Mouse (Mus musculus) macrophage (primary cell): ENCODE measurements around the gene Zmat3. TPM values are rescaled to one million over a fixed set of nuclear protein-coding genes. Genes with fewer than 3 reads are reported as not detected.

Experiments used
- H3K27ac ChIP-seq: fragments of 350-480 bp; formaldehyde crosslinking; 2 replicates; pipeline ENCODE4 v1.9.0; 2021
- H3K36me3 ChIP-seq: fragments of 350-480 bp; formaldehyde crosslinking; 2 replicates; pipeline ENCODE4 v1.9.0; 2021; ENCODE audit errors: inconsistent target
- H3K4me3 ChIP-seq: fragments of 350-480 bp; formaldehyde crosslinking; 2 replicates; pipeline ENCODE4 v1.9.0; 2021; ENCODE audit errors: inconsistent target
- H3K79me2 ChIP-seq: fragments of 350-480 bp; formaldehyde crosslinking; 2 replicates; pipeline ENCODE4 v1.9.0; 2021; ENCODE audit errors: inconsistent target
- WGBS: methylation state at CpG from one replicate; pipeline ENCODE4 v1.1.7; 2026; ENCODE audit warnings: inconsistent platforms; ENCODE audit not compliant: missing documents; 5-methylcytosine and 5-hydroxymethylcytosine counted together
- polyA plus RNA-seq: library from polyadenylated mRNA; stranded (reverse); fragments of 250-400 nt; gene quantifications from 3 replicates; pipeline ENCODE4 v1.2.4, GENCODE M21; 2018; ENCODE audit warnings: inconsistent platforms

Zmat3 gene
- polyA plus RNA-seq, 1 experiment from 2014 or later = 10.9 TPM

DNA sequence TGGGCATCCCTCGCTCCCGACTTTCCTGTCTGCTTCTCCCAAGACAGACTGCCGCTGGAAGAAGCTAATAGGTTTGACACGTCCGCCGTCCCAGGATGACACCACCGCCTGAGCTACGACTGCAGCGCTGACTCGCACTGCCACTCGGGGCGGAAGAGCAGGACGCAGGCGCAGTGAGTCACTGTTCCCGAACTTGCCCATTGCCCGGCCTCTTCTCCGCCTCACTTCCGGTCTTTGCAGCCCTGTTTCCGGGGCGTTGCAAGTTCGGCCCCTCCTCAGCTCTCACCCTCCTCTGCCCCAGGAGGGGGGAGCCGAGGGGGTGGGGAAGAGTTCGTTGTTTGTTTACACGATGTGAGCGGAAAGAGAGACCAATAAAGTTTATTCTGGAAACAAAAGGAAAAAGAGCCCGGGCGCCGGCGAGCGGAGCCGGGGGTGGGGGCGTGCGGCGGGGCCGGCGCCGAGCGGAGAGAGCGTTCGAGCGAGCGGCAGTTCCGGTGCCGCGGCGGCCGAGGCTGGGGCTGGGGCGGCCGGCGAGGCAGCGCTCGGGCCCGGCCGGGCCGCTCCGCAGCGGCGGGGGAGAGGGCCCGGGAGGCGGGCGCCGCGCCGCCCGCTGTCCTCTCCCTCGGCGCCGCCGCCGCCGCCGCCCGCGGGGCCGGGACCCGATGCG is 31.1 kb upstream of the Zmat3 start:
- H3K79me2 ChIP-seq = peaks cover 44% of the 10 kb centered on the region
- H3K27ac ChIP-seq = peak overlapping the region; percentile 84
- H3K36me3 ChIP-seq = no peaks in the 10 kb centered on the region
- WGBS = under 1% methylated on average over 67 of the region's 77 CpGs
- H3K4me3 ChIP-seq = peak overlapping the region; percentile 69

DNA sequence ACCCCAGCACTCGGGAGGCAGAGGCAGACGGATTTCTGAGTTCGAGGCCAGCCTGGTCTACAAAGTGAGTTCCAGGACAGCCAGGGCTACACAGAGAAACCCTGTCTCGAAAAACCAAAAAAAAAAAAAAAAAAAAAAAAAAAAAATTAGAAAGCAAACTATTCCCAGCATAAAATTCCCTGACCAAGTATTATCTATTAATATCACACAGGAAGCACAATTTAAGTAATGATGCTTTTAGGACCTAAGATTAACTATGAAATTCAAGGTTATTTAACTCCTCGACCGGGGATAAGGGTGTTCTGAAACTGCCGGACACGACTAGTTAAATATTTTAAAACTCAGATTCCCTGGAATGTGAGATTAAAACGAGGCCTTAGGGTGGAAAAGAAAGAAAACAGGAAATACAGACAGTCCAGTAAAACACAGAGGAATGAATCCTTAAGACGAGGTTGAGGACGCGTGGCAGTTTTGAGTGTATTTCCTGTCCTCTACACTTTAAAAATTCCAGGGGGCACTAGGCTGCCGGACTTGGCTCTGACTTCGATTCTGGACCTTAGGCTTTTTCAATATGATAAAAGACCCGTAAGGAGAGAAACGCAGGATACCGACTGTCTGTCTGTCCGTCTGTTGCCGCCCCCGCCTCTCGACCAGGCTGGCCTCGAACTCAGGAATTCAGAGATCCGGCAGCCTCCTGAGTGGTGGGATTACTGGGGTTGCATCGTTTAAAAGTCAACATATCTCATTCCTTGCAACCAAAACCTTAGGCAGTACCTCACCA is 30.1 kb upstream of the Zmat3 start:
- H3K27ac ChIP-seq = peak overlapping the region; percentile 84
- H3K4me3 ChIP-seq = peak overlapping the region; percentile 69
- H3K36me3 ChIP-seq = no peaks in the 10 kb centered on the region
- H3K79me2 ChIP-seq = peaks cover 34% of the 10 kb centered on the region
- 12% methylated on average over 21 of the region's 24 CpGs for WGBS

DNA sequence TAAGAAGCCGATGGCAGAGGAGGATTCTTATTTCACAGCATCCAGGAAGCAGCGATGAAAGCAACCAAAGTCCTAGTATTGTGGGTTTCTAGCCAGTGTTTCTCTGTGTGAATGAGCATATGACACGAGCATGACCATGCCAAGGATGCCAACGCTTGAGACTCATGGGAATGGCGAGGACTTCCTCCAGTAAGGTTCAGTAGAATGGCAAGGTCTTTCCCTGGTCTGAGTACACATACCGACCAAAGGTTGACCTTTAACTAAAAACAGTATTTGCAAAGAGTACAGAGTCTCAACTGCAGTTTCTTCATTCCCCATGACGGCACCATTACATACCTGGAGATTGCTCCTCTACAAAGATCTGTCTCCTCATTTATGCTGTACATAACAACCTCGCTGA is 28.2 kb upstream of the Zmat3 start:
- Histone ChIP-seq H3K4me3 (no peak overlapping the region), H3K36me3 (no peaks in the 10 kb centered on the region), H3K27ac (no peak overlapping the region), H3K79me2 (peaks cover 14% of the 10 kb centered on the region)
- 95% methylated on average over 8 of the region's 8 CpGs for WGBS

DNA sequence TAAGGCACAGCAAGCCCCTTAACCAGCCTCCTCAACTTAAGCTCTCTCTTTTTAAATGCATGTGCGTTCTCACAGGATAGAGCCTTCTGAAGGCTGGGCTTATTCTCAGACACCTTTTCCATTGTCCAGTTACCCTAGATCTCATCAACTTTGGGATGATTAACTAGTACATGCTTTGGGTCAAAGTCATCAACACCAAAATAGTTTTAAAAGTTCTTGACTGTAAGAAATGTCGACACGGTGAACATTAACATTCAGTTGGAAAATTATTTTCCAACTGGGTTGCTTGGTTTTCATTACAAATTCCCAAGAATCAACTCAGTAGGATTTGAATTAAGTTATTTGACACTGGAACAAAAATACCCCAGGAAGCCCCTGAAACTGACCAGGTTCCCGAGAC is 27.0 kb upstream of the Zmat3 start:
- Histone ChIP-seq H3K4me3 (no peak overlapping the region), H3K36me3 (no peaks in the 10 kb centered on the region), H3K27ac (no peak overlapping the region), H3K79me2 (peaks cover 3% of the 10 kb centered on the region)
- 95% methylated on average over 4 of the region's 4 CpGs for WGBS

DNA sequence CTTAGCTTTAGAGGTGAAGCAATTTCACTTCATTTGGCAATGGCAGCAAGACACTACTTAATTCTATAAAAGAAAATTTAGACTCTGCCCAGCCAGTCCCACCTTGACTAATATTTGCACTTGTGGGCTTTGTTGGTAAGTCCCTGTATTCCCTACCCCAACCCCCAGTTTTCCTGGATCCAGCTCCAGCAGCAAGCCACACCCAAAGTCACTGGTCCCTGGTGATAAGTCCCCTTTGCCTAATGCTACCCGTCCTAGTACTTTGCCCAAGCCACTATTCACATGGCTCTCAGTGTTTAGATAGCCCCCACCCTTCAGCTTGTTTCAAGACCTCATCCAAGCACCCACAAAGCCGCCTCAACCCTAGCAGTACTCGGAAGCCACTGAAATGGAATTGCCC is 15.7 kb upstream of the Zmat3 start:
- Histone ChIP-seq H3K27ac (no peak overlapping the region), H3K4me3 (no peak overlapping the region), H3K79me2 (no peaks in the 10 kb centered on the region), H3K36me3 (no peaks in the 10 kb centered on the region)
- WGBS = 93% methylated on average over 3 of the region's 3 CpGs

DNA sequence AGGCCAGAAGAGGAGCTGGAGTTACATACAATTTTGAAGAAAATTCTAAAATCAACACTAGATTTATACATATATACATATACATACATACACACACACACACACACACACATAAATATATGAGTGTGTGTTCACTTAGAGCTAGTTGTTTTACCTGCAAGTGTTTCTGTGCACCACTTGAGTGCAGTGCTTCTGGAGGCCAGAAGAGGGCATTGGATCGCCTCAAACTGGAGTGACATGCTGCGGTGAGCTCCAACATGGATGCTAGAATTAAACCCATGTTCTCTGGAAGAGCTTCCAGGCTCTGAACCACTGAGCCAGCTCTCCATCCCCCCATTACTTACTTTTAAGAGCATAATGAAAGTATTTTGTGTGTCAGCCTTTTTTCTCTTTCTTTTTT is 14.1 kb upstream of the Zmat3 start:
- H3K27ac ChIP-seq = no peak overlapping the region
- no peak overlapping the region for H3K4me3 ChIP-seq
- no peaks in the 10 kb centered on the region for H3K36me3 ChIP-seq
- H3K79me2 ChIP-seq = no peaks in the 10 kb centered on the region
- WGBS = 63% methylated on average over 2 of the region's 2 CpGs

DNA sequence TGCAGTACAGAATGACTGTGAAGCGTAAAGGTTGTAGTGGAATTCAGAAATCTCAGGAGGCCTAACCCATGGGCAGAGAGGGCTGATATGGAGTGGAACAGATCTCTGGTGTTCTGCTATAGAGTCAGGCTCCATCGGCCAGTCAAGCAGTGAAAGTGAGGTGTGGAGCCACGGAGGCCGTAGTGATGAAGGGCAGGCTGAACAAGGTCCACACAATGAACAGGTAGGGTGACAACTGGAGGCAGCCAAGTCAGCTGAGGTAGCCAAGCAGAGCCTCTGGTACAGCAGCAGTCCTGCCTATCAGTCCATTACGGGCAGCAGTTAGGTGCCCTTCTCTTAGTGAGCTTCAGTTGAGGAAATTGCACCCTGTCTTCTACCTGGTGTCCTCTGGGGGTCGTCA is 7.4 kb upstream of the Zmat3 start:
- no peak overlapping the region for H3K4me3 ChIP-seq
- 87% methylated on average over 6 of the region's 6 CpGs for WGBS
- no peaks in the 10 kb centered on the region for H3K36me3 ChIP-seq
- no peak overlapping the region for H3K27ac ChIP-seq
- H3K79me2 ChIP-seq = no peaks in the 10 kb centered on the region

DNA sequence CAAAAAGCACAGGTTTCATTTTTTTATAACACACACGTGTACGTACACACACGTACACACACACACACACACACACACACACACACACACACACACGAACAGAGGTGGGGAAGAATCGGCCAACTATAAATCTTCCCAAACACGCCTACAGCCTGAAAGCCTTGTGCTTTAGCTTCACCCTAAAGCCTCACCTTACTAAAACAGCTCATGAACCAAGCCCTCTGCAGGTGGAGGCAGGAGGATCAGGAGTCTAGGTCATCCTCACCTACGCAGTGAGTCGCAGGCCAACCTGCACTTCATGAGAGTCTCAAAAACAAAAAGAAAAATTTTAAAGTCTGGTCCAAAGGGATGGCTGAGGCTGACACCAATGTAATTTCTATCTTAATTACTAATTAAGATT is 6.7 kb upstream of the Zmat3 start:
- Histone ChIP-seq H3K4me3 (no peak overlapping the region), H3K79me2 (no peaks in the 10 kb centered on the region), H3K36me3 (no peaks in the 10 kb centered on the region), H3K27ac (no peak overlapping the region)
- 86% methylated on average over 8 of the region's 8 CpGs for WGBS

DNA sequence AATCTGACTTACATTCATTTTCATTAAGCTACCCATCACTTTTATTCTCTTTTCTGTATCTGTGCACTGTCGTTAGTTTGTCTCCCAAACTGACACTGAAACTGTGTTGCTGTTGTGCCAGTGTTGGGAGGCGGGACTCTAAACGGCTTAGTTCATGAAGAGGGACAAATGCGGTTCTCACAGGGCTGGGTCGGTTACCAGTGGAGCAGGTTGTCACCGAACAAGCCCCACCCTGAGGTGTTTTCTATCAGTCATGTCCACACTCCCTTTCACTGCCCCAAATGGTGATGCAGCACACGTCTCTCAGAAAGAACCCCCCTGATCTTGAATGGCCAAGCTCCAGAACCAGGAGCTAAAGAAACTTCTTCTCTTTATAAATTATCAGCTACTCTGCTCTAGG is 6.1 kb upstream of the Zmat3 start:
- no peak overlapping the region for H3K27ac ChIP-seq
- 95% methylated on average over 7 of the region's 7 CpGs for WGBS
- no peak overlapping the region for H3K4me3 ChIP-seq
- H3K36me3 ChIP-seq = no peaks in the 10 kb centered on the region
- no peaks in the 10 kb centered on the region for H3K79me2 ChIP-seq

DNA sequence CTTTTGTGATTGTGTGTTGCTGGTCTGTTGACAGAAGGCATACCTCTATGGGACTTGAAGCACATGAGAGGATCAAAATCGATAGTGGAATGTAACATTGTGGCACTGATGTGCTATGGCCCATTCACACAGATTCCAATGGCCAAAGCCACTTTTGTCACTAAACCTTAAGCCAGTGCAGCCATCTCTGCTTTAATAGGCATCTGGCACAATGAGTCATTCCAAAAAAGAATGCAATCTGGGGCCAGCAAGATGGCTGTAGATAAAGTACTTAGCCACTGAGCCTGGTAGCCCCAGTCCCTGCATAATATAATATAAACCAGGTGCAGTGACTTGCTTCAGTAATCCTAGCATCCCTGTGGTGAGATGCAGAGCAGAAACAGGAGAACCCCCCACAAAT is 1.7 kb upstream of the Zmat3 start:
- Histone ChIP-seq H3K36me3 (no peaks in the 10 kb centered on the region), H3K27ac (no peak overlapping the region), H3K79me2 (peaks cover 25% of the 10 kb centered on the region), H3K4me3 (no peak overlapping the region)
- 88% methylated on average over 1 of the region's 1 CpGs for WGBS

DNA sequence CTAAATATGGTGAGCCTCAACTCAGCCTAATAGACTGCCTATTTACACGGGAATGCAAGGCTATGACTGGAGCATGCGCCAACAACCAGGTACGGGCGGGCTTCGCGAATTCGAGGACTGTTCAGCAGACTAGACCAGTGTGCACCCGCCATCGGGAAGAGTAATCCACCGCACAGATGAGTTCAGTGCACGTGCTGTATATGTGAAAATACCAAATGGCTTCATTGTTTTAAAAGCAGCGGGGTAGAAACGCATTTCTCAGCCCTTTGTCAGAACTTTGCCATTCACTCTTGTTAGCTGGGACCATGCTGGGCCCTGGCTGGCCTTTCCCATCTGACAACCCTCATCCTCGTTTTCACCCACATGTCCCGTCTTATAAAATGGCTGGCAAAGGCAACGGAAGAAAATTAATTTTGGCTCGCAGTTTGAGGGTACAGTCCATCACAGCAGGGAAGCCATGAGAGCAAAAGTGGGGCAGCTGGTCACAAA is 476 bp upstream of the Zmat3 start:
- Histone ChIP-seq H3K4me3 (peak overlapping the region; percentile 85), H3K79me2 (peaks cover 37% of the 10 kb centered on the region)
- 77% methylated on average over 17 of the region's 17 CpGs for WGBS

DNA sequence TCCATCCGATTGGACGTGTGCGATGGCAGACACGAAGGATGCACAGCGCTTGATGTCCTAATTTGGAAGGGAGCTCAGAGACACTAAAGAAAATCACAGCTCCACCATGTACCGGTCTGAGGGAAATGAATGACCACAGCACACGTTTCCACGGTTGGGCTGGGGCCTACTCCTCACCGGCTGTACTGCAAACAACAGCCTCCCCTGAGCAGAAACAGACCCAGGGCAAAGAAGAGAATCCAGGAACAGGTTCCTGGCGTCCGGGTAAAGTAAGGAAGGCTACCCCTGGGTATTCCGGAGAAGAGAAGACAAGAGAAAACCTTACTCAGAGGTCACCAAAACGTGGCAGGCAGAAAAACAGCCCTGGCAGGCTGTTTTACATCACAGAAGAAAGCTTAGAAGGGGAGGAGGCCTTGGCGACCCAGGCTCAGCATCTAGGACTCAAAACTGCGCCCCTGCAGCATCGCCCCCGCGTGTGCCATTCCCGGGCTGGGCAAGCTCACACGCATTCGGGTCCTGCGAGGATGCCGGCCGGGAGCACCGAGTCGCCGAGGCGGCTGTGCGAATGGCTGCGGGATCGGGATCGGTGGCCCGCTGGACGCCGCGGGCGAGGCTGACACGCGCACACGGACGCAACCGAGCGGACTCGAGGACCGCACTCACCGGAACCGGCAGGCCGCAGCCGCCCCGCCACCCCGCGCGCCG is 821 bp downstream of the Zmat3 start:
- H3K27ac ChIP-seq = peak overlapping the region; percentile 62
- H3K4me3 ChIP-seq = peak overlapping the region; percentile 71
- peaks cover 50% of the 10 kb centered on the region for H3K79me2 ChIP-seq
- WGBS = 10% methylated on average over 54 of the region's 54 CpGs
- no peaks in the 10 kb centered on the region for H3K36me3 ChIP-seq

More for the DNA sequence above, 476 bp upstream of the Zmat3 start:
- Histone ChIP-seq H3K36me3 (no peaks in the 10 kb centered on the region), H3K27ac (no peak overlapping the region)

DNA sequence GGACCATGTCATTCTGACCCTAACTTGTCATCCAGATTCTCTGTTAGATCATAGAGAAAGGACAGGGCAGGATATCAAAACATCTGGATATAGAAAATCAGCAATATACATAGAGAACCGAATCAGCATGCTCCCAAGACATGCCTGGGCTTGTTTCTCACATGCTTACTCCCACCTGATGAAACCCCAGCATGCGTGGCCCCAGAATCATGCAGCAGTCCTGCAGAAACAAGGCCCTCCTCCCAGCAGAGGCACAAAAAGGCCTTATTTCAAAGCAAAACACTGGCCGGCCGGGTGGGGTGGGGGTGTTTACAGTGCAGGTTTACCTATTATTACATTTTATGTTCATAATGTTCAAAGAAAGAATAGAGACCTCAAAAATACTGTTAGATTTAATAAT is 1.6 kb downstream of the Zmat3 start:
- Histone ChIP-seq H3K36me3 (no peaks in the 10 kb centered on the region), H3K79me2 (peaks cover 58% of the 10 kb centered on the region), H3K27ac (peak overlapping the region; percentile 62), H3K4me3 (peak overlapping the region; percentile 71)
- 94% methylated on average over 4 of the region's 4 CpGs for WGBS

DNA sequence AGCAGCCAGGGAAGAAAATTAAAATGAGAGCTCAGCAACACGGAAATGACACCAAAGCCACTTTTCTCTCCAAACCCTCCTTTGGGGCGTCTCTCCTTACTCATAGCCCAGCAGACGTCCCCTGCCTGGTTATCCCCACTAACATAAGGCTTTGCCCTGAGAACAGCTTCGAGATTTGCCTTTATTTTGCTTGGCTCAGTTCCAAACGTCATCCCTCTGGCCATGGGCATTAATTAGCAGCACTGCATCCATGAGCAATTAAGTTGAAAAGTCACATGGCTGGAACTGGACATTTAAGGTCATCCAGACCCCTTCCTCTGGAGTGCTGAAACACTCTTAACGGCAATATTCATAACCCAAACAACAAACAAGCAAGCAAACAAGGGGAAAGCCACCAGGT is 4.6 kb downstream of the Zmat3 start:
- Histone ChIP-seq H3K4me3 (no peak overlapping the region), H3K36me3 (no peaks in the 10 kb centered on the region), H3K79me2 (peaks cover 87% of the 10 kb centered on the region), H3K27ac (no peak overlapping the region)
- 86% methylated on average over 6 of the region's 6 CpGs for WGBS

DNA sequence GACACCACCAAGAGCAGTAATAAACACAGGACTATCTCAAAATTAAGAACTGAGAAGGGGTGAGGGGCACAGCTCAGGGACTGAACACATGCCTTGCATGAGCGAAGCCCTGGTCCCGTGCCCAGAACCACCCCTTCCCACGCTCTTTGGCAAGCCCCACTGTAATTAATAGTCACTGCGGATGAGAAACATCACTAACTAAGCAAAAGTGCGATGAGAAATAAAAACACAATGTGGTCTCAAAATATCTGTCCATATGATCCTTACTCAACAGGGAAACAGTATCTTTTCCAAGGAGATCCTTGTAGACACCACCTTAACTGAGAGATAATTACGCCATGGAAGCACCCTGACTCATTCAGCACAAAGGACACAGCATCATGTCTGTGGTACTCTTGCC is 17.9 kb downstream of the Zmat3 start:
- no peak overlapping the region for H3K27ac ChIP-seq
- H3K4me3 ChIP-seq = no peak overlapping the region
- peaks cover 9% of the 10 kb centered on the region for H3K36me3 ChIP-seq
- 91% methylated on average over 6 of the region's 6 CpGs for WGBS
- H3K79me2 ChIP-seq = no peaks in the 10 kb centered on the region
